Mouse (Mus musculus): ENCODE measurements around the gene Zdhhc9. TPM values are rescaled to one million over a fixed set of nuclear protein-coding genes. Genes with fewer than 3 reads are reported as not detected.

The Zdhhc9 gene
- polyA plus RNA-seq, 1 experiment from 2014 or later, result 3.5 TPM

DNA sequence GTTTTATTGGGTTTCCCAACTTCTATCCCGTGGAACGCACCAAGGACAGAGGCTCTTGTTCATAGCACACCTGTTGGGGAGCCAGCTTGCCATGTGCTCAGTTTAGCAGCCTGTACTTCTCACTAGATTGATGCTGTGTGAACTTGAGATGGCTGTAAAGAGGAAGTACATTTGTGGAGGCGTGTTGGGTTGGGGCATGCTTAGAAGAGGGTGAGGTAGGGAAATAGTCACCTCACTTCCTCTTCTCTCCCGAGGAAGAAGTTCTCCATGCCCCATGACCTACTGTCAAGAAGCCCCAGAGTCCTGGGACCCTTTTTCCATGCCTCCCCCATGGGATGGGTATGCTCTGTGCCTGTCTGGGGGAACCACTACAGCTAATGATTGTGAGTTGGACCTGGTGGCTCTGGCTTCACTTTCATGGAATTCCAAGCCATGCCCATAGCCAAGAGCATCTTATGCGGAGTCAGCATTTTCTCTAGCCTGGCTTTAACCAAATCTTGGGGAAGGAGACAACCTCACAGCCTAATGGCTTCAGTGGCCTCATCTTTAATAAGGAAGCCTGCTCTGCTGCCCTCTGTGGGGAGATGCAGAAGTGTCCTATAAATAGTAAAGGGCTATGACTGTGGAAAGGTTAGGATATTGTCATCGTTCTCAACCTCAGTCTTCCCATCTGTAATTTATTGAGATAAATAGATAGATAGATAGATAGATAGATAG, 81.0 kb downstream of the Zdhhc9 start:
- Histone ChIP-seq H3K27me3 (ENCODE audit: insufficient read depth, low read length) (no peaks in the 10 kb centered on the region), H3K36me3 (replicated peaks; ENCODE audit: insufficient read depth, low read length) (no peaks in the 10 kb centered on the region), H3K27ac (ENCODE audit: low read depth) (no peak overlapping the region), H3K9ac (replicated peaks) (no peak overlapping the region), H3K9me3 (ENCODE audit: low read length) (no peaks in the 10 kb centered on the region), H3K4me3 (ENCODE audit: low read depth, low read length) (no peak overlapping the region), H3K4me2 (ENCODE audit: low read depth, low read length) (no peak overlapping the region), H3K4me1 (ENCODE audit: insufficient read depth) (no peaks in the 10 kb centered on the region)
- DNase-seq (no peak), ATAC-seq (no peak)
- WGBS (ENCODE audit: insufficient replicate concordance), result 51% methylated on average over 6 of the region's 6 CpGs
- TF ChIP-seq EP300 (IDR thresholded peaks at IDR 0.05; ENCODE audit: low read depth) (no peak), CTCF (IDR thresholded peaks at IDR 0.05; ENCODE audit: low read depth) (peak; percentile 46)

DNA sequence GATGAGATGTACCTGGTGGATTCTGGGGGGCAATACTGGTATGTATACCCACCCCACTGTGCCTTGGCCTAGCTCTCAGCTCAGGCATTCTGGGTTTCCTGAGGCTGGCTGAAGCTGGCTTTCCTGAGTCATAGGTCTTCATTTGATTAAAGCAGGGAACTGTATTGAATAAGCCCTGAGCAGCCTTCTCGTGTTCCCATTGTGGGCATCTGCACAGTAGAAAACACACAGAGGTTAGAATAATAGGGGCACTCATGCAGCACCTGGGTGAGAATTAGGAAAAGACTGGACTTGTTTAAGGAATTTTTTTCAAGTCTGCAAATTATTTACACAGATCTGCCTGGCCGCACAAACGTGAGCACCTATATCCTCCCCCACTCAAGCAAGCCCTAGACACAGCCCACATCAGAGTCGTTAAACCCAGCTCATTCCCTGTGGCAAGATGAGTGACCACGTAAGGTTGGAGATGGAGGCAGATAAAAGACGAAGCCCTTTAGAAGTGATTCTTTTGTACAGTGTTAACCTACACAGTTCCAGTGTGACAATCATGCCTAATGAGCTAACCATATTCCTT, 81.7 kb downstream of the Zdhhc9 start:
- Histone ChIP-seq H3K27me3 (ENCODE audit: insufficient read depth, low read length) (no peaks in the 10 kb centered on the region), H3K9ac (replicated peaks) (no peak overlapping the region), H3K9me3 (ENCODE audit: low read length) (no peaks in the 10 kb centered on the region), H3K4me1 (ENCODE audit: insufficient read depth) (no peaks in the 10 kb centered on the region), H3K27ac (ENCODE audit: low read depth) (no peak overlapping the region), H3K4me3 (ENCODE audit: low read depth, low read length) (no peak overlapping the region), H3K4me2 (ENCODE audit: low read depth, low read length) (no peak overlapping the region), H3K36me3 (replicated peaks; ENCODE audit: insufficient read depth, low read length) (no peaks in the 10 kb centered on the region)
- TF ChIP-seq CTCF (IDR thresholded peaks at IDR 0.05; ENCODE audit: low read depth), result no peak
- no peak for TF ChIP-seq EP300 (IDR thresholded peaks at IDR 0.05; ENCODE audit: low read depth)
- ATAC-seq (no peak), DNase-seq (no peak)
- 65% methylated on average over 6 of the region's 6 CpGs for WGBS (ENCODE audit: insufficient replicate concordance)

DNA sequence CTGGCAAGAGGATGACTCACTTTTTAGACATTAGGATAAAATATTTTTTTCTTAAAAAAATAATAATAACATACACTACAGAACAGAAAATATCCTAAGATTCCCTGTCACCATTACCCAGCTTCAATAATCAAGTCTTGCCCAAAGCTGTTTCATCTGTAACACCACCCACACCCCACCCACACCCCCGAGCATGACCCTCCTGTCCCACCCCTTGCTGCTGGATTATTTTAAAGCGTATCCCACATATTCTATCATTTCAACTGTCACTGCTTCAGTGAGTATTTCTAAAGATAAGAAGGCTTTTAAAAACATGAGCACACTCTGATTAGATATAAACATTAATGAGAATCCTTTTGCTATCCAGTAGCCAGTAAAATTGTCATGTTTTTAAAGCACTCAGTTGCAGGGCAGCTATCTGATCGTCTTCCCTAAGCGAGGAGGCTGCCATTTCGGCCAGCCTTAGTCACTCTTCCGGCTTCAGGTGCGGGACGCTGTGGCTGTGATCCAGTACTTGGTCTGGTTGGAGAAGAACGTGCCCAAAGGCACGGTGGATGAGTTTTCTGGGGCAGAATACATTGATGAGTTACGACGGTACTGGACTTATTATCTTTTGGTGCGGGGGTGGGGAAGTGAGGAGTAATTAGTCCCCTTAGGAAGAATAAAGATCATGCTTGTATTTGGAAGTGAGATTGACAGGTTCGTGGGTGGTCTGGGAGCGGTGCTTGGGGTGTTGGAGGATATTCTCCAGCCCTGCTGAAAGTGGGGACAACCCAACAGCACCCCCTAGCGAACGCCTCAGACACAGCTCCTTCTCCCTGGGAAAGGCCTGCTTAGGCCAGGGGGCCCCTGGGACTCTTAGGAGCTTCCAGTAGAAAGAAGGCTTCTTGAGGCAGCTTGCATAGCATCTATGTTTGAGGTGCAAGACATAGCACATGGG, 84.3 kb downstream of the Zdhhc9 start:
- peak overlapping the region; percentile 9; the same call in 1 of the 2 replicates for H3K4me3 ChIP-seq (ENCODE audit: low read depth, low read length)
- WGBS (ENCODE audit: insufficient replicate concordance), result 27% methylated on average over 17 of the region's 17 CpGs
- peak; percentile 62; the same call in 1 of the 2 replicates for ATAC-seq

More for the DNA sequence above, 84.3 kb downstream of the Zdhhc9 start:
- Histone ChIP-seq H3K27ac (ENCODE audit: low read depth) (no peak overlapping the region), H3K9ac (replicated peaks) (no peak overlapping the region), H3K4me1 (ENCODE audit: insufficient read depth) (no peaks in the 10 kb centered on the region), H3K36me3 (replicated peaks; ENCODE audit: insufficient read depth, low read length) (no peaks in the 10 kb centered on the region), H3K27me3 (ENCODE audit: insufficient read depth, low read length) (no peaks in the 10 kb centered on the region), H3K4me2 (ENCODE audit: low read depth, low read length) (peak overlapping the region; percentile 51), H3K9me3 (ENCODE audit: low read length) (no peaks in the 10 kb centered on the region)
- DNase-seq, result peak; percentile 75
- TF ChIP-seq EP300 (IDR thresholded peaks at IDR 0.05; ENCODE audit: low read depth) (no peak), CTCF (IDR thresholded peaks at IDR 0.05; ENCODE audit: low read depth) (peak; percentile 74)

Other genes with a start within 250 kb of the Zdhhc9 start
- 0.12 and 0.19 TPM in 2 replicates for gene Apln, start 174.0 kb downstream of the Zdhhc9 start, polyA plus RNA-seq (2015; fragmentation: Nextera tagmentation; extraction: Ambion mirVana)
- gene Xpnpep2, start 100.2 kb downstream of the Zdhhc9 start, polyA plus RNA-seq (2015; fragmentation: Nextera tagmentation; extraction: Ambion mirVana), result 0.05 TPM in 1 of 2 replicates, not detected in the other
- 8.4 and 9.3 TPM in 2 replicates for gene Sash3, start 62.4 kb downstream of the Zdhhc9 start, polyA plus RNA-seq (2015; fragmentation: Nextera tagmentation; extraction: Ambion mirVana)
- 7.9 and 8.1 TPM in 2 replicates for gene Utp14a, start 48.0 kb upstream of the Zdhhc9 start, polyA plus RNA-seq (2015; fragmentation: Nextera tagmentation; extraction: Ambion mirVana)
- 1.5 TPM in 2 replicates for gene Bcorl1, start 132.5 kb upstream of the Zdhhc9 start, polyA plus RNA-seq (2015; fragmentation: Nextera tagmentation; extraction: Ambion mirVana)